28 mouse cellular contexts compared by ENCODE assay signal in the genomic region with DNA sequence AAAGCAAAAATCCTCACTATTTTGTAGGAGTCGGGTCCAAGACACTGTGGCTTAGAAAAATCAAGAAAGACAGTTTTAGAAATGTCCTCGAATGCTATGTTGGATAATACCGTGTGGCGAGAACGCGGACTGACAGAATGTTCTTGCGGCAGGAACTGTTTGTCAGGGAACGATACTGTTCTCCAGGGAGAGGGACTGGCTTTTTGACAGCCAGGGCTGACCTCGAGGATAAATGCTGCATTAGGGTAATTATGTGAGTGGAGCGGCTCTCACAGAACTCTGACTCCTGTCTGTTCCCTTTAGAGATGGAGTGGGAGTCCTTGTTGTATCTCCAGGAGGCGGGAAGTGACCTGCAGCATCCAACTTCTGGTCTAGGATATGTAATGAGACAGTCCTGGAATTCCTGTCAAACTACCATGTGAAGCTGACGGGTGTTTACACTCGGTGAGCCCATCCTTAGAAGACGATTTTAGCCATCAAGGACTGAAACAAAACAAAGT. TPM values are rescaled to one million over a fixed set of nuclear protein-coding genes. Genes with fewer than 3 reads are reported as not detected.
A peak's percentile ranks its signal among the peaks of the same experiment; 100 is the strongest.
DNase-seq lines count a peak whose midpoint lies in the region; ATAC-seq and TF ChIP-seq lines count a peak whose summit lies in the region.
"Had no signal": no experiment of that assay in that cellular context is flagged by ENCODE, and none has a peak within 500 bp of the region (broad histone marks: within the 10 kb centered on the region; RNA-seq: fewer than 3 reads in every experiment).

No protein-coding gene starts in this region.

- no peaks in the 10 kb centered on the region for H3K27me3 ChIP-seq in heart, adult 2 months (ENCODE audit: control insufficient read depth, insufficient read depth, low read length)
- H3K27me3 ChIP-seq in heart, embryonic 10.5 days (ENCODE audit: insufficient read depth, poor library complexity, severe bottlenecking), result no peaks in the 10 kb centered on the region
- H3K27me3 ChIP-seq in midbrain, embryonic 15.5 days (replicated peaks), result no peaks in the 10 kb centered on the region
- H3K27me3 ChIP-seq: embryonic facial prominence, embryonic 12.5 days; heart, embryonic 13.5 days; hindbrain, embryonic 13.5 days; limb, embryonic 13.5 days; megakaryocyte, embryonic 14.5 days; midbrain, embryonic 12.5 days; neural tube, embryonic 13.5 days had no signal

- 65% methylated on average over 14 of the region's 14 CpGs for WGBS in heart, adult 2 months
- 71% methylated on average over 14 of the region's 14 CpGs for WGBS in heart, embryonic 10.5 days
- WGBS in midbrain, embryonic 15.5 days, result 74% methylated on average over 14 of the region's 14 CpGs

- no peak overlapping the region for H3K4me3 ChIP-seq in heart, adult 2 months
- H3K4me3 ChIP-seq in heart, embryonic 10.5 days, result no peak overlapping the region
- H3K4me3 ChIP-seq in midbrain, embryonic 15.5 days, result no peak overlapping the region
- H3K4me3 ChIP-seq: embryonic facial prominence, embryonic 12.5 days; heart, embryonic 13.5 days; hindbrain, embryonic 13.5 days; limb, embryonic 13.5 days; megakaryocyte, embryonic 14.5 days; midbrain, embryonic 12.5 days; neural tube, embryonic 13.5 days had no signal

- H3K9ac ChIP-seq in heart, adult 2 months (ENCODE audit: low read depth, low read length), result no peak overlapping the region
- H3K9ac ChIP-seq in midbrain, embryonic 15.5 days, result no peak overlapping the region
- H3K9ac ChIP-seq: embryonic facial prominence, embryonic 12.5 days; heart, embryonic 13.5 days; hindbrain, embryonic 13.5 days; limb, embryonic 13.5 days; midbrain, embryonic 12.5 days; neural tube, embryonic 13.5 days had no signal

- H3K27ac ChIP-seq in heart, adult 2 months, result peak overlapping the region; percentile 48
- no peak overlapping the region for H3K27ac ChIP-seq in heart, embryonic 10.5 days
- H3K27ac ChIP-seq in midbrain, embryonic 15.5 days, result no peak overlapping the region
- H3K27ac ChIP-seq: embryonic facial prominence, embryonic 12.5 days; heart, embryonic 13.5 days; hindbrain, embryonic 13.5 days; limb, embryonic 13.5 days; midbrain, embryonic 12.5 days; neural tube, embryonic 13.5 days; stomach, postnatal 0 days had no signal

- TF ChIP-seq POLR2A in heart, adult 2 months (IDR thresholded peaks at IDR 0.05; ENCODE audit: insufficient read depth, low read depth, low read length), result no peak

- DNase-seq in gastrocnemius, adult 18-20 months (ENCODE audit: low spot score), result peak; percentile 11
- DNase-seq in gastrocnemius, postnatal 14 days, result no peak
- peak; percentile 25 to 29 for DNase-seq in heart, adult 2 months
- DNase-seq in heart, embryonic 10.5 days (ENCODE audit: low spot score), result no peak
- DNase-seq in kidney, postnatal 14 days, result peak; percentile 50
- no peak for DNase-seq in kidney, adult 18-20 months
- DNase-seq in heart, postnatal 10 days, result peak; percentile 13 to 14
- DNase-seq: adrenal gland, adult 8-10 months; cerebellum, adult 8-10 months; cerebellum, postnatal 25 days; lung, postnatal 4 days; right cerebral cortex, postnatal 25 days; spleen, adult 18-20 months; thymus, adult 18-20 months; thymus, postnatal 36 days had no signal

- no peaks in the 10 kb centered on the region for H3K36me3 ChIP-seq in heart, adult 2 months (ENCODE audit: control insufficient read depth, insufficient read depth, low read length)
- H3K36me3 ChIP-seq in heart, embryonic 10.5 days, result no peaks in the 10 kb centered on the region
- H3K36me3 ChIP-seq in midbrain, embryonic 15.5 days (replicated peaks), result no peaks in the 10 kb centered on the region
- H3K36me3 ChIP-seq: embryonic facial prominence, embryonic 12.5 days; G1E; heart, embryonic 13.5 days; hindbrain, embryonic 13.5 days; limb, embryonic 13.5 days; midbrain, embryonic 12.5 days; neural tube, embryonic 13.5 days had no signal

- ATAC-seq in midbrain, embryonic 15.5 days (replicated peaks), result no peak
- ATAC-seq: forebrain, embryonic 14.5 days; intestine, embryonic 16.5 days had no signal

- H3K4me2 ChIP-seq in midbrain, embryonic 15.5 days, result no peak overlapping the region
- H3K4me2 ChIP-seq: embryonic facial prominence, embryonic 12.5 days; heart, embryonic 13.5 days; hindbrain, embryonic 13.5 days; limb, embryonic 13.5 days; liver, embryonic 11.5 days; midbrain, embryonic 12.5 days; neural tube, embryonic 13.5 days had no signal

- no peak for TF ChIP-seq CTCF in heart, adult 2 months (IDR thresholded peaks at IDR 0.05)

- H3K79me2 ChIP-seq in heart, adult 2 months (replicated peaks; ENCODE audit: control insufficient read depth, insufficient read depth, low read length), result no peaks in the 10 kb centered on the region

- no peaks in the 10 kb centered on the region for H3K9me3 ChIP-seq in heart, embryonic 10.5 days
- H3K9me3 ChIP-seq in midbrain, embryonic 15.5 days, result no peaks in the 10 kb centered on the region
- H3K9me3 ChIP-seq: embryonic facial prominence, embryonic 12.5 days; G1E; heart, embryonic 13.5 days; hindbrain, embryonic 13.5 days; limb, embryonic 13.5 days; megakaryocyte, embryonic 14.5 days; midbrain, embryonic 12.5 days; neural tube, embryonic 13.5 days had no signal

- TF ChIP-seq EP300 in heart, adult 2 months (IDR thresholded peaks at IDR 0.05; ENCODE audit: insufficient read depth, low read depth, low read length), result peak; percentile 38; the same call in 1 of the 2 replicates

- intact Hi-C loops in gastrocnemius, postnatal 14 days (cut with DNase I; ENCODE audit: low total_unique reads), result no loop called here
- intact Hi-C loops in heart, adult 2 months (cut with DNase I), result no loop called here
- intact Hi-C loops in heart, postnatal 10 days (cut with DNase I), result no loop called here

- H3K4me1 ChIP-seq in heart, adult 2 months (ENCODE audit: control insufficient read depth, insufficient read depth, low read length), result no peaks in the 10 kb centered on the region
- no peaks in the 10 kb centered on the region for H3K4me1 ChIP-seq in heart, embryonic 10.5 days
- no peaks in the 10 kb centered on the region for H3K4me1 ChIP-seq in midbrain, embryonic 15.5 days
- H3K4me1 ChIP-seq: embryonic facial prominence, embryonic 12.5 days; heart, embryonic 13.5 days; hindbrain, embryonic 13.5 days; limb, embryonic 13.5 days; megakaryocyte, embryonic 14.5 days; midbrain, embryonic 12.5 days; neural tube, embryonic 13.5 days had no signal

RNA-seq across cellular contexts. Expression of gene Rgs5, which starts 18.0 kb away (rescaled TPM):
- 100 to 1,000 TPM; 153 to 188 TPM for total RNA-seq in gastrocnemius, adult 18-20 months (2021)
- total RNA-seq in gastrocnemius, postnatal 14 days (2021), result 100 to 1,000 TPM; 213 to 234 TPM
- total RNA-seq in heart, adult 2 months (2021), result 100 to 1,000 TPM; 286 to 305 TPM
- 123 and 217 TPM in 2 replicates for polyA plus RNA-seq in heart, adult 2 months (2012; rRNA removed)
- 3.5 and 19.3 TPM in 2 replicates for polyA plus RNA-seq in heart, embryonic 10.5 days (2016; fragmentation: Nextera tagmentation; extraction: Ambion mirVana)
- total RNA-seq in heart, postnatal 10 days (2021), result 100 to 1,000 TPM; 381 to 439 TPM
- 17.1 and 17.4 TPM in 2 replicates for polyA plus RNA-seq in midbrain, embryonic 15.5 days (2015; fragmentation: Nextera tagmentation; extraction: Ambion mirVana)
- polyA plus RNA-seq: G1E had no signal

Comparison
In these comparisons a context has a peak if more than half of its experiments do, and no peak if none do; other contexts are left out.
1. DNase-seq: peak in gastrocnemius, adult 18-20 months (single experiment), heart, adult 2 months (2 of 2), kidney, postnatal 14 days (single experiment) and heart, postnatal 10 days (2 of 2); none in gastrocnemius, postnatal 14 days (single experiment), heart, embryonic 10.5 days (single experiment) and kidney, adult 18-20 months (single experiment).